In the genomic region with DNA sequence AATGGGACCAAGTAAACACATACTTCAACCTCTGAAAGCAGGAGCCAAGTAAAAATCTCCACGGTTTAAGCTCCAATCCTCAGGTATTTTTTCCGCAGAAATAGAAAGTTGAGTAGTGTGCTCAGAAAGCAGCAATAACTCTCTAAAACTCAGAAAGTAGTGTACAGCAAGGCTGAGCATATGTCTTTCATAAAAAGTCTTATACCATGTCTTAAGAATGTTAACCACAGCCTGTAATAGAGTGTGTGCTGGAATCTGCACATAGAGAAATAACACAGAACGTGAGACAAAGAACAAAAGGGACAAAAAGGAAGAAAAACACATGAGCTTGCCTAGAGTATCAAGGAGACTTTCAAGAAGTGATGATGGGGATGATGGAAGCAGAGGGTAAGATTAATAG, we compare ENCODE assay signal across 12 mouse cellular contexts.
"Had no signal": no experiment of that assay in that cellular context is flagged by ENCODE, and none has a peak within 500 bp of the region (broad histone marks: within the 10 kb centered on the region; RNA-seq: fewer than 3 reads in every experiment).

No protein-coding gene starts in this region.

- H3K4me2 ChIP-seq: liver, embryonic 13.5 days; midbrain, embryonic 12.5 days; neural tube, embryonic 13.5 days had no signal

- H3K27me3 ChIP-seq: liver, embryonic 13.5 days; midbrain, embryonic 12.5 days; neural tube, embryonic 13.5 days had no signal

- H3K9ac ChIP-seq: liver, embryonic 13.5 days; midbrain, embryonic 12.5 days; neural tube, embryonic 13.5 days had no signal

- H3K4me1 ChIP-seq: liver, embryonic 13.5 days; midbrain, embryonic 12.5 days had no signal

- H3K4me3 ChIP-seq: liver, embryonic 13.5 days; midbrain, embryonic 12.5 days; neural tube, embryonic 13.5 days had no signal

- H3K36me3 ChIP-seq: liver, embryonic 13.5 days; midbrain, embryonic 12.5 days; neural tube, embryonic 13.5 days had no signal

- H3K9me3 ChIP-seq: liver, embryonic 13.5 days; midbrain, embryonic 12.5 days; neural tube, embryonic 13.5 days had no signal

- ATAC-seq: midbrain, embryonic 16.5 days had no signal

- H3K27ac ChIP-seq: liver, embryonic 13.5 days; midbrain, embryonic 12.5 days; neural tube, embryonic 13.5 days had no signal

- DNase-seq: kidney, adult 2 months; kidney, postnatal 25 days; layer of hippocampus, postnatal 36 days; liver; liver, embryonic 13.5 days; lung, adult 18-20 months; right cerebral cortex, adult 18-20 months; right cerebral cortex, postnatal 25 days; thymus, postnatal 36 days had no signal
